Mouse (Mus musculus) MEL (cell line): ENCODE measurements around the gene Fzd4. TPM values are rescaled to one million over a fixed set of nuclear protein-coding genes. Genes with fewer than 3 reads are reported as not detected.

Experiments used
- DNase-seq: peaks from one replicate; pipeline ENCODE4 v3.0.0; 2011; ENCODE audit warnings: low read depth, low spot score
- H3K27ac ChIP-seq: 2 replicates; pipeline ENCODE4 v1.5.1; 2012; ENCODE audit warnings: low read depth, mild to moderate bottlenecking, control low read depth, low read length, moderate library complexity; ENCODE audit not compliant: control insufficient read depth
- H3K27me3 ChIP-seq, 2 experiments: fragments of 150-350 bp in 1 of 2; sonication (generic) in 1 of 2; 2 replicates each; pipeline ENCODE4 v1.6.1; 2012; ENCODE audit warnings: low read length in 2 of 2, mild to moderate bottlenecking in 2 of 2, improper control_type of control experiment in 1 of 2, moderate library complexity in 1 of 2; ENCODE audit not compliant: insufficient read depth in 2 of 2, control insufficient read depth in 1 of 2
- H3K36me3 ChIP-seq, 2 experiments: 2 replicates each; pipeline ENCODE4 v1.6.1; 2012 to 2014; ENCODE audit warnings: low read length in 2 of 2, improper control_type of control experiment in 1 of 2, inconsistent platforms in 1 of 2, mild to moderate bottlenecking in 1 of 2; ENCODE audit not compliant: insufficient read depth in 2 of 2, control insufficient read depth in 1 of 2
- H3K4me1 ChIP-seq, 2 experiments: fragments of 150-350 bp in 1 of 2; sonication (generic) in 1 of 2; 2 replicates each; pipeline ENCODE4 v1.6.1; 2012; ENCODE audit warnings: low read length in 2 of 2, improper control_type of control experiment in 1 of 2, mild to moderate bottlenecking in 1 of 2; ENCODE audit not compliant: insufficient read depth in 2 of 2, control insufficient read depth in 1 of 2
- H3K4me3 ChIP-seq, 2 experiments: fragments of 150-350 bp in 1 of 2; sonication (generic) in 1 of 2; 2 replicates each; pipeline ENCODE4 v1.5.1; 2012; ENCODE audit warnings: low read depth in 2 of 2, low read length in 2 of 2, mild to moderate bottlenecking in 2 of 2, moderate library complexity in 2 of 2, control low read depth in 1 of 2, improper control_type of control experiment in 1 of 2; ENCODE audit not compliant: control insufficient read depth in 1 of 2, insufficient read depth in 1 of 2
- H3K79me2 ChIP-seq: 2 replicates; pipeline ENCODE4 v1.6.1; 2012; ENCODE audit warnings: mild to moderate bottlenecking, low read length, moderate library complexity; ENCODE audit not compliant: control insufficient read depth, poor library complexity, insufficient read depth
- H3K9ac ChIP-seq: 2 replicates; pipeline ENCODE4 v1.6.1; 2012; ENCODE audit warnings: low read depth, mild to moderate bottlenecking, control low read depth, low read length, moderate library complexity; ENCODE audit not compliant: control insufficient read depth, poor library complexity, severe bottlenecking
- H3K9me3 ChIP-seq: fragments of 150-350 bp; sonication (generic); replicated peaks from 2 replicates; pipeline ENCODE4 v1.6.1; 2012; ENCODE audit warnings: mild to moderate bottlenecking, low read length, improper control_type of control experiment, moderate library complexity; ENCODE audit not compliant: insufficient read depth
- BHLHE40 ChIP-seq: IDR thresholded peaks from 2 replicates; pipeline ENCODE4 v1.6.1; 2012; ENCODE audit warnings: low read depth, mild to moderate bottlenecking, inconsistent platforms, low read length, improper control_type of control experiment, borderline replicate concordance
- CTCF ChIP-seq, 3 experiments: IDR thresholded peaks in 2 of 3; conservative IDR thresholded peaks in 1 of 3; 2 replicates each; pipeline ENCODE4 v1.5.1; 2011 to 2012; ENCODE audit warnings: low read length in 3 of 3, low read depth in 2 of 3, mild to moderate bottlenecking in 2 of 3, improper control_type of control experiment in 1 of 3, inconsistent platforms in 1 of 3, mixed read lengths in 1 of 3, moderate library complexity in 1 of 3; ENCODE audit not compliant: control insufficient read depth in 1 of 3, insufficient read depth in 1 of 3, poor library complexity in 1 of 3, severe bottlenecking in 1 of 3
- E2F4 ChIP-seq: IDR thresholded peaks from 2 replicates; pipeline ENCODE4 v1.6.1; 2011; ENCODE audit warnings: low read depth, low read length, improper control_type of control experiment, borderline replicate concordance
- ETS1 ChIP-seq: IDR thresholded peaks from 2 replicates; pipeline ENCODE4 v1.6.1; 2012; ENCODE audit warnings: low read depth, mild to moderate bottlenecking, inconsistent platforms, low read length, improper control_type of control experiment, moderate library complexity
- GATA1 ChIP-seq: IDR thresholded peaks from 2 replicates; pipeline ENCODE4 v1.6.1; 2011; ENCODE audit warnings: low read depth, low read length, improper control_type of control experiment
- HCFC1 ChIP-seq: IDR thresholded peaks from 2 replicates; pipeline ENCODE4 v1.6.1; 2012; ENCODE audit warnings: low read depth, mild to moderate bottlenecking, inconsistent platforms, low read length, improper control_type of control experiment, moderate library complexity
- JUND ChIP-seq: IDR thresholded peaks from 2 replicates; pipeline ENCODE4 v1.6.1; 2011; ENCODE audit warnings: low read depth, mild to moderate bottlenecking, improper control_type of control experiment, low read length
- MAFK ChIP-seq: IDR thresholded peaks from 2 replicates; pipeline ENCODE4 v1.6.1; 2011; ENCODE audit warnings: low read depth, mild to moderate bottlenecking, low read length, improper control_type of control experiment, borderline replicate concordance
- MAX ChIP-seq: IDR thresholded peaks from 2 replicates; pipeline ENCODE4 v1.6.1; 2011; ENCODE audit warnings: low read length, improper control_type of control experiment
- MAZ ChIP-seq: IDR thresholded peaks from 2 replicates; pipeline ENCODE4 v1.6.1; 2012; ENCODE audit warnings: low read depth, mild to moderate bottlenecking, inconsistent platforms, low read length, improper control_type of control experiment
- MEF2A ChIP-seq: IDR thresholded peaks from 2 replicates; pipeline ENCODE4 v1.6.1; 2014; ENCODE audit warnings: low read depth, mild to moderate bottlenecking, inconsistent platforms, low read length, improper control_type of control experiment; ENCODE audit not compliant: poor library complexity, insufficient replicate concordance, severe bottlenecking; ENCODE audit errors: extremely low read depth
- MXI1 ChIP-seq: IDR thresholded peaks from 2 replicates; pipeline ENCODE4 v1.6.1; 2011; ENCODE audit warnings: mild to moderate bottlenecking, low read depth, low read length, improper control_type of control experiment
- MYB ChIP-seq: IDR thresholded peaks from 2 replicates; pipeline ENCODE4 v1.6.1; 2011; ENCODE audit warnings: mild to moderate bottlenecking, low read depth, low read length, improper control_type of control experiment
- MYC ChIP-seq: IDR thresholded peaks from 2 replicates; pipeline ENCODE4 v1.6.1; 2011; ENCODE audit warnings: low read depth, mild to moderate bottlenecking, low read length, improper control_type of control experiment, moderate library complexity
- NRF1 ChIP-seq: IDR thresholded peaks from 2 replicates; pipeline ENCODE4 v1.6.1; 2014; ENCODE audit warnings: low read depth, mild to moderate bottlenecking, inconsistent platforms, low read length, improper control_type of control experiment, moderate library complexity; ENCODE audit not compliant: poor library complexity, insufficient read depth, severe bottlenecking
- POLR2A ChIP-seq, 2 experiments: IDR thresholded peaks; 2 replicates each; pipeline ENCODE4 v1.6.1; 2011 to 2012; ENCODE audit warnings: low read length in 2 of 2, mild to moderate bottlenecking in 2 of 2, control low read depth in 1 of 2, improper control_type of control experiment in 1 of 2, low read depth in 1 of 2, moderate library complexity in 1 of 2; ENCODE audit not compliant: control insufficient read depth in 1 of 2, insufficient read depth in 1 of 2, poor library complexity in 1 of 2
- POLR2AphosphoS2 ChIP-seq: IDR thresholded peaks from 2 replicates; pipeline ENCODE4 v1.6.1; 2011; ENCODE audit warnings: low read length, improper control_type of control experiment
- POLR2AphosphoS5 ChIP-seq: IDR thresholded peaks from 2 replicates; pipeline ENCODE4 v1.6.1; 2012; ENCODE audit warnings: low read depth, borderline replicate concordance, mild to moderate bottlenecking, inconsistent platforms, low read length, moderate library complexity, mixed read lengths
- RAD21 ChIP-seq: IDR thresholded peaks from 2 replicates; pipeline ENCODE4 v1.6.1; 2011; ENCODE audit warnings: mild to moderate bottlenecking, low read depth, low read length, improper control_type of control experiment
- RCOR1 ChIP-seq: IDR thresholded peaks from 2 replicates; pipeline ENCODE4 v1.6.1; 2012; ENCODE audit warnings: low read depth, mild to moderate bottlenecking, inconsistent platforms, low read length, improper control_type of control experiment
- TAL1 ChIP-seq: IDR thresholded peaks from 2 replicates; pipeline ENCODE4 v1.6.1; 2012; ENCODE audit warnings: mild to moderate bottlenecking, inconsistent platforms, low read length, moderate library complexity, mixed read lengths
- TBP ChIP-seq: IDR thresholded peaks from 2 replicates; pipeline ENCODE4 v1.8.0; 2011; ENCODE audit warnings: low read depth, low read length, improper control_type of control experiment
- TCF12 ChIP-seq: IDR thresholded peaks from 2 replicates; pipeline ENCODE4 v1.6.1; 2014; ENCODE audit warnings: low read depth, mild to moderate bottlenecking, inconsistent platforms, low read length, improper control_type of control experiment, moderate library complexity
- ZC3H11A ChIP-seq: IDR thresholded peaks from 2 replicates; pipeline ENCODE4 v1.6.1; 2012; ENCODE audit warnings: low read depth, mild to moderate bottlenecking, inconsistent platforms, low read length, improper control_type of control experiment
- ZKSCAN1 ChIP-seq: IDR thresholded peaks from 2 replicates; pipeline ENCODE4 v1.6.1; 2012; ENCODE audit warnings: low read depth, mild to moderate bottlenecking, inconsistent platforms, low read length, improper control_type of control experiment, moderate library complexity
- ZMIZ1 ChIP-seq: IDR thresholded peaks from 2 replicates; pipeline ENCODE4 v1.6.1; 2012; ENCODE audit warnings: low read depth, mild to moderate bottlenecking, inconsistent platforms, low read length, improper control_type of control experiment, moderate library complexity
- polyA plus RNA-seq, 2 experiments: library from polyadenylated mRNA; stranded (reverse) in 1 of 2; unstranded in 1 of 2; fragments of >175 nt in 1 of 2; fragments of >200 nt in 1 of 2; gene quantifications; 2 replicates each; pipeline versions ENCODE4 v1.2.1 to v1.2.4; 2012; ENCODE audit warnings: low replicate concordance in 2 of 2, low read depth in 1 of 2; ENCODE audit not compliant: insufficient read length in 2 of 2, insufficient read depth in 1 of 2, missing spikeins in 1 of 2
- total RNA-seq: library from RNA; depleted of rRNA; stranded (reverse); fragments of 300-350 nt; gene quantifications from 2 replicates; pipeline ENCODE4 v1.2.3, GENCODE M21; 2012

The Fzd4 gene
- total and polyA plus RNA-seq, 3 experiments = 0.08 to 1.1 TPM; not detected in 1

DNA sequence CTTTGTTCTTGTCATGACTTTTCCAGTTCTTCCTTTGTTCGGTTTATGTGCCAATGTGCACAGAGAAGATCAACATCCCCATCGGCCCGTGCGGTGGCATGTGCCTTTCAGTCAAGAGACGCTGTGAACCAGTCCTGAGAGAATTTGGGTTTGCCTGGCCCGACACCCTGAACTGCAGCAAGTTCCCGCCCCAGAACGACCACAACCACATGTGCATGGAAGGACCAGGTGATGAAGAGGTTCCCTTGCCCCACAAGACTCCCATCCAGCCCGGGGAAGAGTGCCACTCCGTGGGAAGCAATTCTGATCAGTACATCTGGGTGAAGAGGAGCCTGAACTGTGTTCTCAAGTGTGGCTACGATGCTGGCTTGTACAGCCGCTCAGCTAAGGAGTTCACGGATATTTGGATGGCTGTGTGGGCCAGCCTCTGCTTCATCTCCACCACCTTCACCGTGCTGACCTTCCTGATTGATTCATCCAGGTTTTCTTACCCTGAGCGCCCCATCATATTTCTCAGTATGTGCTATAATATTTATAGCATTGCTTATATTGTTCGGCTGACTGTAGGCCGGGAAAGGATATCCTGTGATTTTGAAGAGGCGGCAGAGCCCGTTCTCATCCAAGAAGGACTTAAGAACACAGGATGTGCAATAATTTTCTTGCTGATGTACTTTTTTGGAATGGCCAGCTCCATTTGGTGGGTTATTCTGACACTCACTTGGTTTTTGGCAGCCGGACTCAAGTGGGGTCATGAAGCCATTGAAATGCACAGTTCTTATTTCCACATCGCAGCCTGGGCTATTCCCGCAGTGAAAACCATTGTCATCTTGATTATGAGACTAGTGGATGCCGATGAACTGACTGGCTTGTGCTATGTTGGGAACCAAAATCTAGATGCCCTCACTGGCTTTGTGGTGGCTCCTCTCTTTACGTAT is 3.1 kb downstream of the Fzd4 start:
- H3K36me3 ChIP-seq = peaks cover 0 to 16% of the 10 kb centered on the region in 2 experiments; a peak in 2 of 4 replicates
- no peaks in the 10 kb centered on the region; the same call in 1 of the 2 replicates for H3K79me2 ChIP-seq
- no peaks in the 10 kb centered on the region for H3K9me3 ChIP-seq
- peaks cover 8 to 26% of the 10 kb centered on the region in 2 experiments for H3K4me1 ChIP-seq
- H3K9ac ChIP-seq = no peak overlapping the region
- no peak overlapping the region for H3K27ac ChIP-seq
- no peak for TF ChIP-seq RAD21
- TF ChIP-seq E2F4 = no peak
- TF ChIP-seq ZC3H11A = no peak
- no peak for TF ChIP-seq TBP
- no peak for TF ChIP-seq MAX
- no peak for TF ChIP-seq GATA1
- TF ChIP-seq ETS1 = no peak
- no peak for TF ChIP-seq MEF2A
- TF ChIP-seq CTCF (IDR thresholded peaks at IDR 0.05 in 2 of 3, conservative IDR thresholded peaks at IDR 0.05 in 1 of 3; ENCODE audit: control insufficient read depth in 1 of 3, insufficient read depth in 1 of 3, low read depth in 2 of 3, low read length in 3 of 3, poor library complexity in 1 of 3, severe bottlenecking in 1 of 3) = no peak
- TF ChIP-seq TCF12 = no peak
- TF ChIP-seq TAL1 = no peak
- TF ChIP-seq POLR2A (IDR thresholded peaks at IDR 0.05; ENCODE audit: control insufficient read depth in 1 of 2, insufficient read depth in 1 of 2, low read depth in 1 of 2, low read length in 2 of 2, poor library complexity in 1 of 2) = no peak
- TF ChIP-seq ZKSCAN1 = no peak
- TF ChIP-seq MAZ = no peak
- TF ChIP-seq, all 39 proteins: peak for 0
- H3K4me3 ChIP-seq = no peak overlapping the region
- peaks cover 0 to 2% of the 10 kb centered on the region in 2 experiments; a peak in 3 of 4 replicates for H3K27me3 ChIP-seq
- no peak for DNase-seq

DNA sequence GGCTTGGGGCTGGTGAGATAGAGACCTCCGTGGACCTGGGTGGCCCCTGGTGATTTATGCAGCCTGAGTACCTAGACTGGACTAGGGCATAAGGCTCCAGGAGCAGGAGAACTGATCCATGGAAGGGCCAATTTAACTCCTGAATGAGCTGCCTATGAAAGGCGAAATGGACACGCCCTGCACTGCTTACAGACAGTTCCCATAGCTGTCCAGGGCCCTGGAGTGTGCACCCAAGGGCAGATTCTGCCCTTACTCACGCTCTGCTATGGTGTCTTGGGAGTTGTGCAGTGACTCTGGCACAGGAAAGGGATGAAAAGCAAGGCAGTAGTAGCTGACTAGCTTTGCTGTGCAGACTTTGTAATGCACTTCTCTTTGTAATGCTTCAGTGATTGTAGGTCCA is 6.1 kb downstream of the Fzd4 start:
- Histone ChIP-seq H3K4me3 (no peak overlapping the region), H3K9me3 (no peaks in the 10 kb centered on the region), H3K4me1 (peaks cover 13 to 30% of the 10 kb centered on the region in 2 experiments), H3K27me3 (no peaks in the 10 kb centered on the region; a peak in 1 of 4 replicates), H3K27ac (no peak overlapping the region)
- TF ChIP-seq POLR2AphosphoS5 (no peak), RAD21 (no peak), ZMIZ1 (no peak), BHLHE40 (no peak), MYB (no peak), CTCF (IDR thresholded peaks at IDR 0.05 in 2 of 3, conservative IDR thresholded peaks at IDR 0.05 in 1 of 3; ENCODE audit: control insufficient read depth in 1 of 3, insufficient read depth in 1 of 3, low read depth in 2 of 3, low read length in 3 of 3, poor library complexity in 1 of 3, severe bottlenecking in 1 of 3) (no peak), MAFK (no peak), TBP (no peak), RCOR1 (no peak), MXI1 (no peak), ZKSCAN1 (no peak), HCFC1 (no peak), POLR2AphosphoS2 (no peak), MYC (no peak), NRF1 (no peak), MEF2A (no peak), JUND (no peak)
- TF ChIP-seq, all 39 proteins: peak for 0
- Histone ChIP-seq H3K9ac (no peak overlapping the region), H3K79me2 (no peaks in the 10 kb centered on the region), H3K36me3 (peaks cover 0 to 22% of the 10 kb centered on the region in 2 experiments; a peak in 2 of 4 replicates)
- DNase-seq = no peak
